Mouse (Mus musculus) embryonic stem cell, embryonic (primary cell): ENCODE data around the gene Gm815.

Experiments used
- CTCF ChIA-PET, 4 experiments: fragments of 300-600 bp in 2 of 4; fragments of 350-600 bp in 2 of 4; sonication (Branson Sonifier 250); formaldehyde crosslinking; loops; one replicate each; lab custom pipeline; 2022; ENCODE audit warnings: inconsistent platforms in 2 of 4; lab: Charles Lee
- POLR2A ChIA-PET, 4 experiments: fragments of 300-600 bp in 2 of 4; fragments of 350-600 bp in 2 of 4; sonication (Branson Sonifier 250); formaldehyde crosslinking; loops; one replicate each; lab custom pipeline; 2022; ENCODE audit warnings: antibody characterized with exemption in 4 of 4, inconsistent platforms in 1 of 4; lab: Charles Lee

The Gm815 gene

GRCm38 (mm10) chr19:26885616-26886015 lies at the start of gene Gm815:
Gene Gm815, plus strand, starts transcription at chr19:26885881.
- CTCF ChIA-PET: no interaction called here
- POLR2A ChIA-PET: interaction anchor here in 2 of 4 experiments (0.5 to 0.7 kb wide), 2 partner anchors 418 to 435 kb away, joined by 5 to 13 read pairs; no protein-coding TSS in a partner anchor

- CTCF ChIA-PET: no interaction called here
- POLR2A ChIA-PET: no interaction called here
Measured at GRCm38 (mm10) chr19:26837626-26838025, 48.1 kb upstream of the Gm815 start.

- CTCF ChIA-PET: no interaction called here
- POLR2A ChIA-PET: no interaction called here
Measured at GRCm38 (mm10) chr19:26843896-26844295, 41.8 kb upstream of the Gm815 start.

- CTCF ChIA-PET: interaction anchor here in 2 of 4 experiments (0.5 to 1.0 kb wide), 2 partner anchors 279 to 1521 kb away, joined by 3 read pairs; no protein-coding TSS in a partner anchor
- POLR2A ChIA-PET: interaction anchor here in 3 of 4 experiments (0.5 to 0.7 kb wide), 3 partner anchors 35 to 1818 kb away, joined by 3 to 4 read pairs (median 3); partner anchors contain the start of gene Pum3 (in 1 of the 3)
Measured at GRCm38 (mm10) chr19:26844813-26845212, 40.9 kb upstream of the Gm815 start.

DNA sequence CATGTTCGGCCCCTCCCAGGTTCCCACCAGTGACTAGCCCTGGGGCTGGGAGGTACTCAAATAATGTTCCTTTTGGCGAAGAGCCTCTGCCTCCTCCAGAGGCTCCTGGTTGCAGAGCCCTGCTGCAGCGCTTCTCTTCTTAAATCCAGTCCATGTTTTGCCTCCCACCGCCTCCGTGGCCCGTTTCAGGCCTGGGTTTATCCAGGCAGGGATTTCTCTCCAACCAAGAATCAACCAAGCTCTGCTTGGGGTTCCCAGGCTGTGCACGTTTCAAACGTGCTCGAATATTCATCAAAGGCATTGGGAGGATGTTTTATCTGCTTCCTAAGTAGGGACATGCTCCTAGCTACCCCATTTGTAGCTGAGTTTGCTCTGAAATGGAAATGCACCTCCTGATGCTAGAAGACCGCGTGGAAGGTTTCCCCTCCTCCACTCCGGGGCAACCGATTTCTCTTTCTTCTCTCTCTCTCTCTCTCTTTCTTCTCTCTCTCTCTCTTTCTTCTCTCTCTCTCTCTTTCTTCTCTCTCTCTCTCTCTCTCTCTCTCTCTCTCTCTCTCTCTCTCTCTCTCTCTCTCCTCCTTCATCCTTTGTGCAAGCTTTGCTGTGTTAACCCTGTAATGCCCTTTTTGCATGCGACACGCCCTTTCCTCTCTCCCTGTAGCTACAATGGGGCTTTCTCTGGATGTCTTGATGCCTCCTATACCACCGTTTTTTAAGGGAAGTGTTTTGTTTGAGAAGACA lies 40.2 kb upstream of the Gm815 start:
- POLR2A ChIA-PET: interaction anchor here in 3 of 4 experiments (0.5 to 1.7 kb wide), 9 partner anchors 31 to 1819 kb away, joined by 3 to 12 read pairs (median 4); partner anchors contain the start of genes Pum3 (in 2 of the 3) and Vldlr (in 1 of the 3)
- CTCF ChIA-PET: interaction anchor here in 3 of 4 experiments (0.5 to 1.0 kb wide), 5 partner anchors 11 to 1520 kb away, joined by 3 read pairs; no protein-coding TSS in a partner anchor

- CTCF ChIA-PET: interaction anchor here in 1 of 4 experiments (0.7 kb wide), 1 partner anchor 1434 kb away, joined by 3 read pairs; no protein-coding TSS in a partner anchor
- POLR2A ChIA-PET: interaction anchor here in 2 of 4 experiments (0.6 to 1.7 kb wide), 6 partner anchors 31 to 1133 kb away, joined by 3 to 12 read pairs (median 4); partner anchors contain the start of genes Pum3 (in 1 of the 2) and Vldlr (in 1 of the 2)
Measured at GRCm38 (mm10) chr19:26846017-26846285, 39.7 kb upstream of the Gm815 start.

DNA sequence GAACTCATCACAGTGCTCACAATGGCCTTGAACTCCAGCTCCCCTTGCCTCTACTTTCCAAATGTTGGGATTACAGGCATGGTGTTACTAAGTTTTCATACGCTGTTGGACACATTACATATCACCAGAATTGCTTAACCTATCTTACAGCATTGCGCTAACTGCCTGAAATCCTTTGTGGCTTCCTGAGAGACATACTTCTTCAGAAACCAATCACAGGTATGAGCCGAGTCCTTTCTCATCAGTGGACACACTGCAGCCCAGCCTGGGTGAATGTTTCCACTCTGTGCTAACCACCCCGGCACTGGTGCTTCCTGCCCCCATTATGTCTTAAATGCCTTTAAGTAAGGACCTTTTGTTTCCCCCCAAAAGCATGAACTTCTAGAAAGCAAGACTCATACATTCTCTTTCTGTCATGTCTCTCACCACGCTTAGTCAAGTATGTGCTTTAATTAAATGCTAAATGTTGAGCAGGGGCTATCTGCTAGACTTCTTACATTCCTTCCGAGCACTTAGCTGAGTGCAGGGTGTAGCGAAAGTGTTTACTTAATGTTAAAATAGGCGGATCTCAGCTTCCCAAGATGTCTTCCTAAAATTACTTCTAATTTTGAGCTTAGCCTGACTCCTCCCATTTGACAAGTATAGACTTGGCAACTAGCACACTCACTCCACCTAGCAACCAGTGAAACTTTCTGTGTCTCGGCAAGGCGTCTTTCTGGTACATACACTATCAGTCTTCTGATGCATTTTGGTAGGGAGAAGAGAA lies 34.5 kb upstream of the Gm815 start:
- ChIA-PET POLR2A (no interaction called here), CTCF (interaction anchor here in 1 of 4 experiments (0.5 kb wide), 1 partner anchor 700 kb away, joined by 3 read pairs; no protein-coding TSS in a partner anchor)

GRCm38 (mm10) chr19:26852325-26852900 lies 33.3 kb upstream of the Gm815 start:
- ChIA-PET CTCF (no interaction called here), POLR2A (no interaction called here)

- CTCF ChIA-PET: interaction anchor here in 1 of 4 experiments (0.5 kb wide), 1 partner anchor 546 kb away, joined by 3 read pairs; no protein-coding TSS in a partner anchor
- POLR2A ChIA-PET: interaction anchor here in 1 of 4 experiments (0.5 kb wide), 1 partner anchor 1156 kb away, joined by 5 read pairs; no protein-coding TSS in a partner anchor
Measured at GRCm38 (mm10) chr19:26853701-26854282, 31.9 kb upstream of the Gm815 start.

GRCm38 (mm10) chr19:26854661-26855060 lies 31.0 kb upstream of the Gm815 start:
- ChIA-PET POLR2A (no interaction called here), CTCF (interaction anchor here in 1 of 4 experiments (0.5 kb wide), 1 partner anchor 545 kb away, joined by 3 read pairs; no protein-coding TSS in a partner anchor)

- CTCF ChIA-PET: no interaction called here
- POLR2A ChIA-PET: no interaction called here
Measured at GRCm38 (mm10) chr19:26855152-26855551, 30.5 kb upstream of the Gm815 start.

DNA sequence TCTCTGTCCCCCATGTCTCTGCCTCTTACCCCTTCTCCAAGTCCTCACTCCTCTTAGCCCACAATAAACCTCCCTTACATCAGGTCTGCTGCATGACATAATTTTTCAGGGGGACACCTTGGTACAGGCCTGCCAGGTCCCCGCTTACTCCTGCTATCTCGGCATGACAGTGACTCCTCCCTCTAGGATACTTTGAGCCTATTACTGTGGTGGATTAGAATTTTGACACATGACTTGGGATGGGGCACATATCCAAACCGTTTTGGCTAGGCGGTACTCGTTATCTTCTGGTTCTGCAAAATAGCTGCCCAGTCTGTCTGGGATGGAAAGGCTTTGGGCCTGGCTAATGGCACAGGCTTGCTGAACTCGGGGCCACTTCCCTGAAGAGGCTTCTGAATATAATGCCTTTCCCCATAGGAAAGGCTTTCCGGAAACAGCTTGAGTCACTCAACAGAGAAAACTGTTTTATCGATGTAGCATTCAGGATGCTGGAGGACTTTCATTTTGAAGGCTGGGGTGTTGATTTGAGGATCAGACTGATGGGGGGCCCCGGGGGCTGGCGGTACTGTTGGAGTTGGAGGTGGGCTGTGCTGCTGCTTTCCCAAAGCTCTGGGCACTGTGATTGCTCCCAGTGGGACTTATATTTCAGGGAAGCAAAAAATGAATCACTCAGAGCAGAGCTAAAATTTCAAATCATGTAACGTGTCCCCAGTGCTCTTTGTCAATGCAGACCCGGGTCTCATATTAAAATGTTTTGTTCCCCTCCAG lies 27.1 kb upstream of the Gm815 start:
- ChIA-PET CTCF (no interaction called here), POLR2A (no interaction called here)

- CTCF ChIA-PET: interaction anchor here in 1 of 4 experiments (0.6 kb wide), 1 partner anchor 1544 kb away, joined by 3 read pairs; no protein-coding TSS in a partner anchor
- POLR2A ChIA-PET: no interaction called here
Measured at GRCm38 (mm10) chr19:26859195-26859570, 26.5 kb upstream of the Gm815 start.

DNA sequence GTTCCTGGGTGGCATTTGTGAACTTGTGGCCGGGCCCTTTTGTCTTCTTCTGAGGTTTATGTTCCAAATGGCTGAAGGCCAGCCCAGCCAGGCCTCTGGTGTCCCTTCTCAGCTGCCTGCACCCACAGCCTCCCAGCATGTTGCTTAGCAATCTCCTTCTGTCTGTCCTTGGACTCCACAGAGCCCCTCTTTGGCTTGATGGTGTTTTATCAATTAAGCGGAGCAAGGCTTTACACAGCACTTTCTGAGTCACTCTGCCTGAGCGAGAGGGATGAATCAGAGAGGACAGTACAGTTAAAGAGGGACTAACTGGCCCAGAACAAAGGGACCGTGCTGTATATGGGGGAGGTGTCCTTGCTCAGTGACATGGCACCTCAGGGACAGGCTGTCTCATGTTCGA lies 22.0 kb upstream of the Gm815 start:
- ChIA-PET CTCF (no interaction called here), POLR2A (no interaction called here)

DNA sequence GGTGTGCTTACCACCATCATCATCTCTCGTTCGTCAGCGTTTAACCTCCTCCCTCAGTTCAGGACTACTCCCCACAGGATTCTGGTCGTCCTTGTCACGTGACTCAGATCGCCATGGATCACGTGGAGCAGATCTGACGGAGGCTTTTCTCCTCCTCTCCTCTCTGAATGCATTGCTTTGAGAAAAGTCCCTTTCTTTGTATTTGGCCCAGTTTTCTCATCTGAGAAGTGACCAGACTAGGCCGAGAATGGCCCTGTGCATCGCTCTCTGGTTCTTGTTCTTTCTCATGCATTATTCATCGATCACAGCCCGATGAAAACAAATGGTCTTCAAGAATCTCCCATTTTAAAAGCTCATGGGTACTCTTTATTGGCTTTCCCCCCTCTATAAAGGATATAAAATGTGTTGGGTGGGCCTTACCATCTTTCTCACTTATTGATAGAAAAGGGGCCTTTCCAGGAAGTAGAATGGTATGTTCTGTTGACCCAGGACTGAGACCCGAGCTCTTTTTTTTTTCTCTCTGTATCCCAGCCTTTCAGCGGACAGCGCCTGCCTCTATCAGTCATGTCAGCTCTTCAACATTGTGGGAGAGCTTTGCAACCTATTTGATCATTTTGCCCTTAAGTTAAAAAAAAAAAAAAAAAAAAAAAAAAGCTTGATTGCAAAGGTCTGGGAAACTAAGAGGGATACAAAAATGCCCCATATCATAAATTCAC lies 20.5 kb upstream of the Gm815 start:
- POLR2A ChIA-PET: interaction anchor here in 1 of 4 experiments (0.5 kb wide), 1 partner anchor 444 kb away, joined by 3 read pairs; no protein-coding TSS in a partner anchor
- CTCF ChIA-PET: interaction anchor here in 1 of 4 experiments (0.6 kb wide), 2 partner anchors 134 to 221 kb away, joined by 3 to 11 read pairs; no protein-coding TSS in a partner anchor

- ChIA-PET CTCF (no interaction called here), POLR2A (interaction anchor here in 1 of 4 experiments (0.5 kb wide), 1 partner anchor 445 kb away, joined by 3 read pairs; no protein-coding TSS in a partner anchor)
Measured at GRCm38 (mm10) chr19:26865736-26866135, 19.9 kb upstream of the Gm815 start.

DNA sequence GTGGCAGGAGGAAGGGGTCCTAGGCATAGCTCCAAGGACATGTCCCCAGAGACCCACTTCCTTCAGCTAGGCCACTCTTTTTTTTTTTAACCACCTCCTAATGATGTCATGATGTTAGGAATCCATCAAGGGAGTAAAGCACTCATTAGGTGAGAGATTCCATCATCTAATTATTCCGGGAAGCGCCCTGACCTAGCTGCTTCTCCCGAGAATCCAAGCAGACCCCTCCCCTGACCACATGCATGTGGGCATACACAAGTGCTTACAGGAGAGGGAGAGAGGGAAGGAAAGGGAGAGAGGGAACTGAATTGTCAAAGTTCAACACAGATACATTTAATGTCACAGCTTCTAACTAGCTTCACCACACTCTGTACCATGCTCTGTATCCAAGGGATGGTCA lies 16.1 kb upstream of the Gm815 start:
- CTCF ChIA-PET: no interaction called here
- POLR2A ChIA-PET: interaction anchor here in 1 of 4 experiments (0.5 kb wide), 1 partner anchor 230 kb away, joined by 3 read pairs; no protein-coding TSS in a partner anchor
